Mouse (Mus musculus) liver, embryonic 14.5 days (tissue): Measurements from ENCODE around the gene Galnt4. TPM values are rescaled to one million over a fixed set of nuclear protein-coding genes. Genes with fewer than 3 reads are reported as not detected.

Source experiments
- ATAC-seq: fragments of 200-750 bp; cut with Nextera tagmentation; 2 replicates; pipeline ENCODE4 v1.8.0; 2017; ENCODE audit warnings: moderate number of reproducible peaks, mild to moderate bottlenecking, moderate library complexity; ENCODE audit not compliant: insufficient read depth
- DNase-seq, 3 experiments: peaks; one replicate each; pipeline ENCODE4 v3.0.0-alpha.2; 2012 to 2013; ENCODE audit warnings: low read depth in 3 of 3, low spot score in 3 of 3
- H3K27ac ChIP-seq: fragments of 300-500 bp; sonication (generic); 2 replicates; pipeline ENCODE4 v1.5.1; 2014; ENCODE audit warnings: moderate library complexity, mild to moderate bottlenecking, control low read depth, inconsistent platforms
- H3K27me3 ChIP-seq: fragments of 300-500 bp; sonication (generic); 2 replicates; pipeline ENCODE4 v1.6.1; 2014; ENCODE audit warnings: mild to moderate bottlenecking, low read length, moderate library complexity; ENCODE audit not compliant: control insufficient read depth, insufficient read depth
- H3K36me3 ChIP-seq: fragments of 300-500 bp; sonication (generic); replicated peaks from 2 replicates; pipeline ENCODE4 v1.6.1; 2014; ENCODE audit warnings: low read depth; ENCODE audit not compliant: control insufficient read depth, insufficient read depth
- H3K4me1 ChIP-seq, 2 experiments: fragments of 200-500 bp in 1 of 2; fragments of 300-500 bp in 1 of 2; sonication (generic) in 1 of 2; replicated peaks; 2 replicates each; pipeline ENCODE4 v1.6.1; 2012 to 2014; ENCODE audit warnings: antibody characterized with exemption in 1 of 2, inconsistent platforms in 1 of 2, low read length in 1 of 2; ENCODE audit not compliant: control insufficient read depth in 2 of 2, insufficient read depth in 2 of 2
- H3K4me2 ChIP-seq: fragments of 300-500 bp; sonication (generic); 2 replicates; pipeline ENCODE4 v1.6.1; 2014; ENCODE audit warnings: low read depth, mild to moderate bottlenecking, control low read depth, moderate library complexity
- H3K4me3 ChIP-seq, 2 experiments: fragments of 200-500 bp in 1 of 2; fragments of 300-500 bp in 1 of 2; sonication (generic) in 1 of 2; 2 replicates each; pipeline ENCODE4 v1.5.1; 2012 to 2014; ENCODE audit warnings: low read depth in 2 of 2, low read length in 2 of 2, mild to moderate bottlenecking in 2 of 2, control low read depth in 1 of 2, inconsistent platforms in 1 of 2, moderate library complexity in 1 of 2; ENCODE audit not compliant: insufficient read depth in 1 of 2
- H3K9ac ChIP-seq: fragments of 300-500 bp; sonication (generic); replicated peaks from 2 replicates; pipeline ENCODE4 v1.6.1; 2014; ENCODE audit warnings: mild to moderate bottlenecking, control low read depth, moderate library complexity
- H3K9me3 ChIP-seq: fragments of 300-500 bp; sonication (generic); 2 replicates; pipeline ENCODE4 v1.6.1; 2016; ENCODE audit warnings: low read length, mixed read lengths; ENCODE audit not compliant: control insufficient read depth
- CTCF ChIP-seq: IDR thresholded peaks from 2 replicates; pipeline ENCODE4 v1.5.1; 2016; ENCODE audit warnings: antibody characterized with exemption, low read depth, control low read depth
- EP300 ChIP-seq: IDR thresholded peaks from 2 replicates; pipeline ENCODE4 v1.6.1; 2016; ENCODE audit warnings: antibody characterized with exemption, low read depth
- WGBS: fragments of 180-500 bp; shearing (Covaris S2); extraction: QIAGEN DNeasy Blood & Tissue Kit; methylation state at CpG from one replicate; pipeline ENCODE4 v1.1.7; 2014; ENCODE audit not compliant: insufficient replicate concordance; 5-methylcytosine and 5-hydroxymethylcytosine counted together
- polyA plus RNA-seq, 2 experiments: library from polyadenylated mRNA; depleted of rRNA in 1 of 2; stranded (reverse) in 1 of 2; unstranded in 1 of 2; fragments of >200 nt; fragmentation: Nextera tagmentation in 1 of 2; extraction: Ambion mirVana in 1 of 2; gene quantifications; 2 replicates each; pipeline versions ENCODE4 v1.2.1 to v1.2.3; 2012 to 2014

The Galnt4 gene
- polyA plus RNA-seq, 2 experiments: 0.81 to 2.7 TPM

GRCm38 (mm10) chr10:99114295-99114694, 6.3 kb downstream of the Galnt4 start:
- H3K9me3 ChIP-seq: no peaks in the 10 kb centered on the region
- no peak overlapping the region for H3K27ac ChIP-seq
- no peaks in the 10 kb centered on the region; the same call in 1 of the 2 replicates for H3K36me3 ChIP-seq
- no peak for TF ChIP-seq CTCF
- no peak for TF ChIP-seq EP300
- ATAC-seq (no peak), DNase-seq (no peak)
- H3K4me2 ChIP-seq: no peak overlapping the region
- no peak overlapping the region for H3K9ac ChIP-seq
- 67% methylated on average over 8 of the region's 8 CpGs for WGBS
- no peaks in the 10 kb centered on the region for H3K27me3 ChIP-seq
- no peak overlapping the region for H3K4me3 ChIP-seq
- peaks cover 0 to 12% of the 10 kb centered on the region in 2 experiments; a peak in 2 of 4 replicates for H3K4me1 ChIP-seq

DNA sequence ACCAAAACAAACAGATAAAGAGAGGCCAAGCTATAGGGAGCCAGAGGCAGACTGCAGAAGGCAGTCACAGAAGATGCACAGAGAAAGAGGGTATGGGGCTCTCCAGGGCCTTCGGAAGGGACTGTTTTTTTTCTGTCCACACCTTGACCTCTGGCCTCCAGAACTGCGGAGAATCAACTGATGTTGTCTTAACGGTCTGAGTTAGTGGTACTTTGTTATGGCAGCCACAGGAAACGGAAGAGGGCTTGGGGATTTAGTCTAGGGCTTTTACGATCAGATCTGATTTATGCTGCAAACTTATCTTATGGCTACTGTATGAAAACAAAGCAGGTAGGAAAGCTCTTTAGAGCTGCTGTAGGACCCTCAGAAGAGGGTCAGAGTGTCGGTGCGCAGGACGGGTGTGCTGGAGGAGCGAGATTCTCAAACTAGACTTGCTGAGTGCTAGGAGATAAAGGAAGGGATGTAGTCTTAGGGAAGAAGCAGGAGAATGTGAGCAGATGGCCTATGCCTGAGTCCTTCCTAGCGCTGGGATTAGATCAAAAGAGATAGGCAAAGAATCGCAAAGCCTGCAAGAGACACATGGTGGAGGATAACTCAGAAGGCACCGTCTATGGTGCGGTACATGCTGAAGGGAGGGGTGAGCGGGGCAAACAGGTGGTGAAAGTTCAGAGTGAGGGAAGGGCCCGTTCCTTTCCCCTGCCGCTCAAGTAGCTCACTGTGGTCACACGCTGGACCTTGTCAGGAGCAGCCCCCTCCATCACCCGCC, 7.7 kb downstream of the Galnt4 start:
- no peak overlapping the region for H3K4me2 ChIP-seq
- ATAC-seq (no peak), DNase-seq (no peak)
- H3K9me3 ChIP-seq: no peaks in the 10 kb centered on the region
- WGBS: 48% methylated on average over 18 of the region's 18 CpGs
- H3K9ac ChIP-seq: no peak overlapping the region
- H3K4me1 ChIP-seq: peaks cover 0 to 12% of the 10 kb centered on the region in 2 experiments; a peak in 2 of 4 replicates
- no peaks in the 10 kb centered on the region for H3K27me3 ChIP-seq
- H3K4me3 ChIP-seq: no peak overlapping the region
- H3K36me3 ChIP-seq: no peaks in the 10 kb centered on the region
- no peak for TF ChIP-seq EP300
- no peak for TF ChIP-seq CTCF
- no peak overlapping the region for H3K27ac ChIP-seq

DNA sequence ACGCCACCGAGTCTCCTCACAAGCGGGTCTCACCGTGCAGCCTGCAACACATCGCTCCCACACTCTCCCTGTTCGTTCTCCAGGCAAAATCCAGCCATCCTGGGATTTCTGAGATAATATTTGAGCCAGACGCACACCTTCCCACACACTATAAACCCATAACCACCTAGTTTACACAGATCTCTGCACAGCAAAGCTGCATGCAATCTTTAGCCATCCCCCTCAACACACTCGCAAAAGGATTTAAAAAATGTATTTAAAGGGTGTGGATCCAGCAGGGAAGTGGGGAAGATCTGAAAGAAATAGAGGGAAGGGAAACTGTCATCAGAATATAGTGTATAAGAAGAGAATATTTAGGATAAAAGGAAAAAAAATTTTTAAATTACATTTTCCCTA, 8.3 kb downstream of the Galnt4 start:
- Histone ChIP-seq H3K9ac (no peak overlapping the region), H3K27me3 (no peaks in the 10 kb centered on the region), H3K27ac (no peak overlapping the region), H3K4me1 (peaks cover 0 to 12% of the 10 kb centered on the region in 2 experiments; a peak in 2 of 4 replicates), H3K36me3 (no peaks in the 10 kb centered on the region), H3K4me3 (no peak overlapping the region), H3K4me2 (no peak overlapping the region), H3K9me3 (no peaks in the 10 kb centered on the region)
- TF ChIP-seq CTCF: no peak
- no peak for TF ChIP-seq EP300
- no peak for DNase-seq
- 73% methylated on average over 8 of the region's 8 CpGs for WGBS
- ATAC-seq: no peak

- H3K27me3 ChIP-seq: no peaks in the 10 kb centered on the region
- TF ChIP-seq EP300 (no peak), CTCF (no peak)
- H3K4me2 ChIP-seq: no peak overlapping the region
- no peak overlapping the region for H3K9ac ChIP-seq
- peaks cover 0 to 12% of the 10 kb centered on the region in 2 experiments; a peak in 2 of 4 replicates for H3K4me1 ChIP-seq
- DNase-seq (no peak), ATAC-seq (no peak)
- WGBS: 75% methylated on average over 16 of the region's 16 CpGs
- H3K36me3 ChIP-seq: no peaks in the 10 kb centered on the region
- no peak overlapping the region for H3K27ac ChIP-seq
- no peaks in the 10 kb centered on the region for H3K9me3 ChIP-seq
- no peak overlapping the region for H3K4me3 ChIP-seq
Observed at GRCm38 (mm10) chr10:99116650-99117615, 9.0 kb downstream of the Galnt4 start.

DNA sequence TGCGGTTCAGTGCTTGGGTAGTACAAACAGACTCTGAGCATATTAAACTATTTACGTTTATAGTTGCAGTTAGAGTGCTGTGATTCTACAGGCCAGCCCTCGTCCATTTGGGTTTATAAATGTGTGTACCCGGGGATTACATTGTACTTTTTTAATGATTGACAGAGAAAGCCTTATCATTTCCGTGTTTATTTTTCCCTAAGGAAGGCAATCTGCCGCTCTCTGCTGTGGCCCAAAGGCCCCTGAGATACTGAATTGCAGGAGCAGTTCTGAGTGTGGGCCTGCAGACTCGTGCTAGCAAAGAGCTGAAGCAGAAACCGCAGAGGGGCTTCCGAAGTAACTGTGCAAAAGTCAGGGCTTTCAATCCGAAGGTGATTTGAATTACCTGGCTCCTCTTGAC, 9.9 kb downstream of the Galnt4 start:
- Histone ChIP-seq H3K4me1 (peaks cover 0 to 12% of the 10 kb centered on the region in 2 experiments; a peak in 2 of 4 replicates), H3K36me3 (no peaks in the 10 kb centered on the region), H3K4me3 (no peak overlapping the region), H3K4me2 (no peak overlapping the region), H3K27ac (no peak overlapping the region), H3K27me3 (no peaks in the 10 kb centered on the region), H3K9me3 (no peaks in the 10 kb centered on the region), H3K9ac (no peak overlapping the region)
- ATAC-seq: no peak
- WGBS: 62% methylated on average over 10 of the region's 10 CpGs
- no peak for DNase-seq
- TF ChIP-seq CTCF: no peak
- no peak for TF ChIP-seq EP300
